Mouse (Mus musculus): ENCODE data around the gene Gdf7.

DNA sequence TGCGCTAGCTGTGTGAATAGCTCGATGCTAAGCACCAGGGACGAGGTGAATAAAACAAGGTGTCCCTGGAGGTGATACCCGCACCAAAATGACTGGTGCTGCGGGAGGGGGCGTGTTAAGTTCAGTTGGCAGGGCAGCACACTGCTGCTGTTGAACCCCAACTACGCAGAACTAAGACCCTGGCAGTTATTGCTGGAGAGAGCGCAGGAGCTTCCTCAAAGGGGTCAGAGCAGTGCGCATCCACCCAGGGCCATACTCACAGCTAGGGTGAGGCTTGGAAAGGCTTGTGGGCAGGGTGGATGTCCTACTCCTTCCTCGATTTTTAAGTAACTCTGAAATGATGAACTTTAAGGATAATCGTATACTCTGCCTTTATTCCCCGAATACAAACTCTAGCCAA lies 12.0 kb upstream of the Gdf7 start:
- TF ChIP-seq CTCF (IDR thresholded peaks at IDR 0.05; ENCODE audit: low read depth, low read length) (no peak), GATA1 (IDR thresholded peaks at IDR 0.05; ENCODE audit: borderline replicate concordance, low read length) (no peak), GATA2 (IDR thresholded peaks at IDR 0.05; ENCODE audit: borderline replicate concordance, low read depth, low read length) (no peak), TAL1 (conservative IDR thresholded peaks at IDR 0.05; ENCODE audit: low read depth, low read length) (no peak)
